Mouse (Mus musculus): ENCODE data around the gene Olfr49.

DNA sequence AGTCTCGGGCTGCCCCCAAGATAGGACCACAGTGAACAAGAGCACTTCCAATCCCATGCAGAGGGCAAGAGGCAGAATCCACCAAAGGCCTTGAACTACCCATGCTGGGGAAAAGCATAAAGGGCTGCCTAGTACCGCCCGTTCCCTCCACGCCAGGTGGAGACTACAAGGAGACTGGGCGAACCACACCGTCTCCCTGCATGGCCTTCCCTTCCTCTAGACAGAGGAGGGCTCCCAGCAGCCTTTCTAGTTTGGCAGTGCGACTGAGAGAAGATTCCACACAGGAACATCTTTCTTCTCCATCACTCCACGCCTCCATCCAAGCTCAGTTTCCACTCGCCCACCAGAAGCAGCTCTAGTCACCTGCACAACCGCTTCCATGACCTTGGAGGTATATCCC, 16.8 kb downstream of the Olfr49 start:
- TF ChIP-seq CTCF (IDR thresholded peaks at IDR 0.05; ENCODE audit: extremely low read depth, insufficient read depth, insufficient read length, insufficient replicate concordance) (no peak), POLR2A (IDR thresholded peaks at IDR 0.05; ENCODE audit: low read depth, low read length) (no peak)
